Mouse (Mus musculus): ENCODE data around the gene Acox1.

Acox1 gene

GRCm38 (mm10) chr11:116169214-116169613, 29.6 kb downstream of the Acox1 start:
- no peak for DNase-seq (ENCODE audit: low read depth in 1 of 2, low spot score in 2 of 2)

- DNase-seq (ENCODE audit: low read depth in 1 of 2, low spot score in 2 of 2), result peak; percentile 83 to 84
These were observed 30.9 kb downstream of the Acox1 start, which contains the start of gene Fbf1 for GRCm38 (mm10) chr11:116167884-116168439. TSS of gene Fbf1 (minus strand) at chr11:116168166.

GRCm38 (mm10) chr11:116167232-116167631, 31.6 kb downstream of the Acox1 start:
- no peak for DNase-seq (ENCODE audit: low read depth in 1 of 2, low spot score in 2 of 2)

- DNase-seq (ENCODE audit: low read depth in 1 of 2, low spot score in 2 of 2), result no peak
These were observed 35.8 kb downstream of the Acox1 start for GRCm38 (mm10) chr11:116163002-116163401.

- no peak for DNase-seq (ENCODE audit: low read depth in 1 of 2, low spot score in 2 of 2)
These were observed 36.7 kb downstream of the Acox1 start for GRCm38 (mm10) chr11:116162146-116162545.

- no peak for DNase-seq (ENCODE audit: low read depth in 1 of 2, low spot score in 2 of 2)
These were observed 37.5 kb downstream of the Acox1 start for GRCm38 (mm10) chr11:116161312-116161711.

GRCm38 (mm10) chr11:116150960-116151359, 47.9 kb downstream of the Acox1 start:
- no peak for DNase-seq (ENCODE audit: low read depth in 1 of 2, low spot score in 2 of 2)

GRCm38 (mm10) chr11:116149341-116149740, 49.5 kb downstream of the Acox1 start:
- no peak for DNase-seq (ENCODE audit: low read depth in 1 of 2, low spot score in 2 of 2)

- no peak for DNase-seq (ENCODE audit: low read depth in 1 of 2, low spot score in 2 of 2)
These were observed 50.1 kb downstream of the Acox1 start for GRCm38 (mm10) chr11:116148761-116149221.

- no peak for DNase-seq (ENCODE audit: low read depth in 1 of 2, low spot score in 2 of 2)
These were observed 52.4 kb downstream of the Acox1 start for GRCm38 (mm10) chr11:116146294-116146985.

GRCm38 (mm10) chr11:116145481-116146293, 53.2 kb downstream of the Acox1 start:
- DNase-seq (ENCODE audit: low read depth in 1 of 2, low spot score in 2 of 2), result no peak

- DNase-seq (ENCODE audit: low read depth in 1 of 2, low spot score in 2 of 2), result no peak
These were observed 55.4 kb downstream of the Acox1 start for GRCm38 (mm10) chr11:116143468-116143867.

GRCm38 (mm10) chr11:116142211-116142991, 56.4 kb downstream of the Acox1 start:
- no peak for DNase-seq (ENCODE audit: low read depth in 1 of 2, low spot score in 2 of 2)

GRCm38 (mm10) chr11:116138468-116139138, 60.2 kb downstream of the Acox1 start, which contains the start of gene Mrpl38:
TSS of gene Mrpl38 (minus strand) at chr11:116138868.
- DNase-seq (ENCODE audit: low read depth in 1 of 2, low spot score in 2 of 2), result peak; percentile 61 to 77

- no peak for DNase-seq (ENCODE audit: low read depth in 1 of 2, low spot score in 2 of 2)
These were observed 60.8 kb downstream of the Acox1 start for GRCm38 (mm10) chr11:116138096-116138467.

GRCm38 (mm10) chr11:116134171-116134570, 64.7 kb downstream of the Acox1 start:
- DNase-seq (ENCODE audit: low read depth in 1 of 2, low spot score in 2 of 2), result no peak

GRCm38 (mm10) chr11:116133497-116133896, 65.3 kb downstream of the Acox1 start:
- DNase-seq (ENCODE audit: low read depth in 1 of 2, low spot score in 2 of 2), result no peak

GRCm38 (mm10) chr11:116132366-116133333, 66.2 kb downstream of the Acox1 start:
- DNase-seq (ENCODE audit: low read depth in 1 of 2, low spot score in 2 of 2), result no peak

All from monocyte, adult 2 months (primary cell).